Mouse (Mus musculus) lung, embryonic 16.5 days (tissue): ENCODE results near the gene Ezr. TPM values are rescaled to one million over a fixed set of nuclear protein-coding genes. Genes with fewer than 3 reads are reported as not detected.
A peak's percentile ranks its signal among the peaks of the same experiment; 100 is the strongest.

ENCODE experiments used
- ATAC-seq: fragments of 200-750 bp; cut with Nextera tagmentation; 2 replicates; pipeline ENCODE4 v1.8.0; 2017; ENCODE audit warnings: low read depth, mild to moderate bottlenecking, moderate library complexity
- H3K27ac ChIP-seq: fragments of 300-500 bp; sonication (generic); 2 replicates; pipeline ENCODE4 v1.5.1; 2014; ENCODE audit warnings: mild to moderate bottlenecking, control low read depth, low read length
- H3K27me3 ChIP-seq: fragments of 300-500 bp; sonication (generic); 2 replicates; pipeline ENCODE4 v1.6.1; 2014; ENCODE audit warnings: low read depth, low read length, mixed read lengths; ENCODE audit not compliant: control insufficient read depth, insufficient read depth
- H3K36me3 ChIP-seq: fragments of 300-500 bp; sonication (generic); 2 replicates; pipeline ENCODE4 v1.6.1; 2014; ENCODE audit warnings: low read length; ENCODE audit not compliant: control insufficient read depth, insufficient read depth
- H3K4me1 ChIP-seq: fragments of 300-500 bp; sonication (generic); replicated peaks from 2 replicates; pipeline ENCODE4 v1.6.1; 2014; ENCODE audit warnings: low read length, mixed read lengths; ENCODE audit not compliant: control insufficient read depth, insufficient read depth
- H3K4me2 ChIP-seq: fragments of 300-500 bp; sonication (generic); 2 replicates; pipeline ENCODE4 v1.6.1; 2014; ENCODE audit warnings: low read depth, low read length, control low read depth
- H3K4me3 ChIP-seq: fragments of 300-500 bp; sonication (generic); 2 replicates; pipeline ENCODE4 v1.5.1; 2014; ENCODE audit warnings: mild to moderate bottlenecking, low read length, control low read depth
- H3K9ac ChIP-seq: fragments of 300-500 bp; sonication (generic); 2 replicates; pipeline ENCODE4 v1.6.1; 2014; ENCODE audit warnings: low read length, control low read depth
- H3K9me3 ChIP-seq: fragments of 300-500 bp; sonication (generic); 2 replicates; pipeline ENCODE4 v1.6.1; 2016; ENCODE audit warnings: low read length; ENCODE audit not compliant: control insufficient read depth
- WGBS: fragments of 180-500 bp; shearing (Covaris S2); extraction: QIAGEN DNeasy Blood & Tissue Kit; methylation state at CpG from one replicate; pipeline ENCODE4 v1.1.7; 2014; 5-methylcytosine and 5-hydroxymethylcytosine counted together
- polyA plus RNA-seq: library from polyadenylated mRNA; unstranded; fragments of >200 nt; fragmentation: Nextera tagmentation; extraction: Ambion mirVana; gene quantifications from 2 replicates; pipeline ENCODE4 v1.2.1, GENCODE M21; 2015

The Ezr gene
- polyA plus RNA-seq, 1 experiment from 2014 or later: 154 TPM

DNA sequence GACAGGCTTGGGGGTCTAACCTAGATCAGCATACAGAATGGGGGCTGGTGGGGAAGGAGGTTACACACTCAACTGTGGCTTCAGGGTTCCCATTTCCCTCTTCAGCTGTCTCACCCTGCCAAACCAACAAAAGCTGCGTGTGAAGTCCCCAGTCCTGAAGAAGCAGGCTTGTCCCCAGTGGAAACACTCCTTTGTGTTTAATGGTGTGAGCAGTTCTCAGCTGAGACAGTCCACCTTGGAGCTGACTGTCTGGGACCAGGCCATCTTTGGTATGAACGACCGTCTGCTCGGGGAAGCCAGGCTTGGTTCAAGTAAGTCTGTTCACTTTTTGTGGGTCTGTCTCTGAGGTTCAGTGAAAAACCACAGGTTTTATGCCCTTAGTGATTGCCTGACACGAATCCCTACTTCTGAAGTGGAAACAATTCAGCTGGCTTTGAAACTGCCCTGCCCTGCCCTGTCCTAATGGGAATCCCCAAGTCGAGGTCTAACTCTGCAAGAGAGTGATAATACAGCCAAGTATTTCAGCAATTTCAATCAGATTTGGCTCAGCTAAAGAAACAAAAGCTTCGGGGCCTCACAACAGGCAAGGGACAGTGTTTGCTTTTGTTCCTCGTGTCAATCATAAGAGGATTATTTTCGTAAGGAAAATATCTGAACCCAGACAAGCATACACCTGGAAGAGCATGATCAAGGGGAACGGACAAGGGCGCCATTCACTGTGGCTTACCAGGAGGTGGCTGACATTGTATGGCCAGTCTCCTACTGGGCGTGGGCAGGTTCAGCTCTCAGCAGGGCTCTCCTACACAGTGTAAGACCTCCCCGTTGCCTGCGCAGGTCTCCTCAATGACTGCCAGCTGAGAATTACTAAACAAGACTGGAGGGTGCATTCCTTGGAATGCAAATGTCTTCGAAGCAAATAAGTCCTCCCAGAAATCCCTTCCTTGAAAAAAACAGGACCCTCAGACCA lies 46.0 kb downstream of the Ezr start:
- H3K36me3 ChIP-seq: peaks cover 17% of the 10 kb centered on the region
- no peak overlapping the region for H3K4me2 ChIP-seq
- H3K27me3 ChIP-seq: no peaks in the 10 kb centered on the region
- peaks cover 2% of the 10 kb centered on the region; the same call in 1 of the 2 replicates for H3K4me1 ChIP-seq
- peak overlapping the region; percentile 55 for H3K27ac ChIP-seq
- 44% methylated on average over 15 of the region's 15 CpGs for WGBS
- H3K4me3 ChIP-seq: no peak overlapping the region
- no peaks in the 10 kb centered on the region for H3K9me3 ChIP-seq
- H3K9ac ChIP-seq: no peak overlapping the region
- peak; percentile 58 for ATAC-seq

DNA sequence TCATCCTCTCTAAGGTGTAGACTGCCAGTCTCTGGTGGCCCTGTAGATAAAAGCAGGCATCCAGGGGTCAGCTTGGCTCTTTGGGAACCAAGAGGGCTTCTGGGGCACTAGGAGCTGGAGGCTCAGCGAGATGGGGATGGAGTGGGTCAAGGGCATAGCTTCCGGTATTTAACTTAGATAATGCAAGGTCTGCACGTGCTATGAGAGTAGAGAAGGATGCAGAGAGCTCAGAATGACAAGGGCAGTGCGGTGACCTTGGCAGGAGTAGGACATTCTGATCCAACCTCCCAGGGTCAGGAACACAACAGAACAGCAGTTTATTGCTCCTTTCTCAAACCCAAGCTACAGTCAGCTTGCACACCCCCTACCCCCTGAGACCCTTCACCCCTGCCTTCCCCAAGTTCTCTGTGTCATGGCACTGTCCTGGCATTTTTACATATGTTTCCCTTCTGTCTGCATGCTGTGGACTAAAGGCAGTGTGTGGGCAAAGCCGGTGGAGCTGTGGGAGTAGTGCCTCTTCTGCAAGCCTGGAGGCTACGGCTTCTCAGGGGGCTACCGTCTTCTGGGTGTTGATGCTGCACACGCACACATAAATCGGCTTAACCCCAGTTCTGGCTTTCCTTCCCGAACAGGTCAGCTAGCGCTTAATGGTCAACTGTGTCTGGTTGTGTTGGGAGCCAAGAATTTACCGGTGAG lies 47.7 kb downstream of the Ezr start:
- H3K27ac ChIP-seq: no peak overlapping the region
- ATAC-seq: no peak
- H3K4me2 ChIP-seq: no peak overlapping the region
- H3K36me3 ChIP-seq: peaks cover 11% of the 10 kb centered on the region
- H3K27me3 ChIP-seq: no peaks in the 10 kb centered on the region
- H3K9ac ChIP-seq: no peak overlapping the region
- no peak overlapping the region for H3K4me3 ChIP-seq
- 0 out of 2 replicates have a peak, but pooled peaks cover 2% of the 10 kb centered on the region for H3K4me1 ChIP-seq
- no peaks in the 10 kb centered on the region for H3K9me3 ChIP-seq
- 87% methylated on average over 12 of the region's 12 CpGs for WGBS

DNA sequence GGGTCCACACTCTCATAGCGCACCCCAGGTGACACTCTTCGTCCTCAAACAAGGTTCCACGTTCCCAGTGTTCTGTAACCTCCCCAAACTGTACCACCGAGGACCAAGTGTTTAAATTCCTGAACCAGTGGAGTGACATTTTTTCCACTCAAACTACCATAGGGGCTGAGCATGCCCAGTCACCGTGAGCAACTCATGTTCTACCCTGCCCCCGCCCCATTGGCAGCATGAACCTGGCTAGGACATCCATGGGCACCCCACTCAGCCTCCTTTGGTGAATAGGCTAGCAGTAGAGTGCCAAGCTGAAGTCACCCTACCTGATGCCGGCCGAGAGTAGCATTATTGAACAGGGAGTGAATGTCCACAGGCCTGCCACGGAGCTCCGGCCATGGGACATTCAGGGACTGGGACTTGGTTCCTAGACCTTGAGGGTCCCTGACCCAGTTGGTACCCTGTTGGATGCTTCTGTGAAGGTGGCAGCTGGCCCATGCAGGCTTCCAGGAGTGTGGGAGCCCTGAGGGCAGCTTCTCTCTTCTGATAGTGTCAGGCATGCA lies 49.2 kb downstream of the Ezr start:
- WGBS: 72% methylated on average over 10 of the region's 10 CpGs
- no peak overlapping the region for H3K27ac ChIP-seq

DNA sequence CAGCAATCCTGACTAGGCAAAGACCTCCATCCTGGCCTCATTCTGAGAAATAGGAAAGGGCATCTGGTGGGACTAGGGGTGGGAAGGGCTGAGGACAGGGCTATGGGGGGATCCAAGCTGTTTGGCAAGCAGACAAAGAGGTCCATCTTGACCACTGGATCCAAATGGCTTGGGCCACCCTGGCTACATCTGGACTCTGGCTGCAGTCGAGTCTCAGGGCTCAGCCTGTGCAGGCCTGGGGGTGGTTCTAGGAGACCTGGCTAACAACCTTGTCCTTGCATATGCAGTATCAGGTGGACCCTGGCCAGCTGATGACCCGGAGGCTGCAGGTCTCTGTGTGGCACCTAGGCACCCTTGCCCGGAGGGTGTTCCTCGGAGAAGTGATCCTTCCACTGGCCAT lies 49.9 kb downstream of the Ezr start:
- H3K9ac ChIP-seq: no peak overlapping the region
- H3K4me1 ChIP-seq: 0 out of 2 replicates have a peak, but pooled peaks cover 2% of the 10 kb centered on the region
- H3K4me2 ChIP-seq: no peak overlapping the region
- no peak overlapping the region for H3K27ac ChIP-seq
- WGBS: 94% methylated on average over 4 of the region's 4 CpGs
- no peak for ATAC-seq
- H3K9me3 ChIP-seq: no peaks in the 10 kb centered on the region
- no peak overlapping the region for H3K4me3 ChIP-seq
- H3K27me3 ChIP-seq: no peaks in the 10 kb centered on the region
- no peaks in the 10 kb centered on the region for H3K36me3 ChIP-seq

More for the DNA sequence above, 49.2 kb downstream of the Ezr start:
- H3K9me3 ChIP-seq: no peaks in the 10 kb centered on the region
- H3K4me3 ChIP-seq: no peak overlapping the region
- no peak overlapping the region for H3K4me2 ChIP-seq
- H3K9ac ChIP-seq: no peak overlapping the region
- peak; percentile 15; the same call in 1 of the 2 replicates for ATAC-seq
- no peaks in the 10 kb centered on the region for H3K27me3 ChIP-seq
- H3K36me3 ChIP-seq: peaks cover 2% of the 10 kb centered on the region; the same call in 1 of the 2 replicates
- 0 out of 2 replicates have a peak, but pooled peaks cover 2% of the 10 kb centered on the region for H3K4me1 ChIP-seq

DNA sequence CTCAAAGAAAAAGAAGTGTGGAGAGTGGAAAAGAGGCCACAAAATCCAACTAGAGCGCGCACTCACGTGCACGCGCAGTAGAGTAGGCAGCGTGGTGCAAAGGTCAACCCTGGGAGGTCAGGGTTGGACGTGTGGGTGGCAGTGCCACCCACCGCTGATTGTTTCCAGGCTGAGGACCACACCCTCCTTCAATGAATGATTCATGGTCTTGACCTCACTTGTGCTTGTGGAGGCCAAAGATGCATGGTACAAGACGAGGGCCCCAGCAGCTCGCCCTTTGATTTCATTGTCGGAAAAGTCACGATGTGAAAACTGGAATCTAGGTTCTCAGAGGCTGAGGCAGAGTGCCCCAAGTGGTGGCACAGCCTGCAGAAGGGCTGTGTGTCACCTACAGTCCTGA lies 51.0 kb downstream of the Ezr start:
- H3K9me3 ChIP-seq: no peaks in the 10 kb centered on the region
- WGBS: 86% methylated on average over 12 of the region's 12 CpGs
- H3K4me3 ChIP-seq: no peak overlapping the region
- H3K4me1 ChIP-seq: 0 out of 2 replicates have a peak, but pooled peaks cover 2% of the 10 kb centered on the region
- no peak overlapping the region for H3K9ac ChIP-seq
- H3K36me3 ChIP-seq: no peaks in the 10 kb centered on the region
- ATAC-seq: no peak
- no peaks in the 10 kb centered on the region for H3K27me3 ChIP-seq
- no peak overlapping the region for H3K27ac ChIP-seq
- no peak overlapping the region for H3K4me2 ChIP-seq

DNA sequence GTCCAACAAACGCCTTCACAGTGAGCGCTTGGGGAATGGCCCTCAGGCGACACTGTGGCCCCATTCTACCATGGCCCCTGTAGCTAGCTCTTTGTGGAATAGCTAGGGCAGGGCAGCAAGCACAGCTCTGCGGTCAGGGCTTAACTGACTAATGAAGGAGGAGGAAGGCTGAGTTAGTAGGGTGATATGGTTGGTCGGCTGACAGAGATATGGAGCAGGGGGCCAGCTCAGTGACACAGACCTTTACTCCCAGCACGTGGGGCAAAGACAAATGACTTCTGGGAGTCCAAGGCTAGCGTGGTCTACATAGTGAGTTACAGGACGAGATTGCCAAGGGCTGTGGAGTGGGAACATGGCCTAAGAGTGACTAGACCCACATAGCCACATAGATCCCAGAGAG lies 51.5 kb downstream of the Ezr start:
- 0 out of 2 replicates have a peak, but pooled peaks cover 2% of the 10 kb centered on the region for H3K4me1 ChIP-seq
- no peak overlapping the region for H3K4me2 ChIP-seq
- H3K27me3 ChIP-seq: no peaks in the 10 kb centered on the region
- no peaks in the 10 kb centered on the region for H3K9me3 ChIP-seq
- H3K36me3 ChIP-seq: no peaks in the 10 kb centered on the region
- 74% methylated on average over 8 of the region's 8 CpGs for WGBS
- ATAC-seq: no peak
- H3K4me3 ChIP-seq: no peak overlapping the region
- no peak overlapping the region for H3K9ac ChIP-seq
- H3K27ac ChIP-seq: no peak overlapping the region

DNA sequence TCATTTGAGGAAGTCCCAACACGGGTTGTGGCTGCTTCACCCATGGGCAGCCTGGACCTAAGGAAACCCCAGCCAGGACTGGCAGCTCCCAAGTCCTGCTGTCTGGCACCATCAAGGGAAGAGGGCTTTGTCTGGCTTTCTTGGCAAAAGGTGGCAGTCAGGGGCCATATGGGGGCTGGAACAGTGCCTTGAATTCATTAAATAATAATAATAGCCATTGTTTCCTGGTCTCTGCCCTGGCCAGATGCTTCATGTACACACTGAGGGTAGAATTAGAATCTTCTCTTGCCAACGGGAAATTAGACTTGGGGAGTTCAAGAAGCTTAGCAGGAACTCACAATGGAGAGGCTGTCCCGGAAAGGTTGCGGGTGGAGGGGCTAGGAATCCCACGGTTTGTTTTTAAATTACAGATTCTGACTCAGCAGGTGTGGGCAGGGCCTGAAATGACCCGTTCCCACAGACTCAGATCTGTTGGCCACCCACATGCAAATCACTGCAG lies 53.3 kb downstream of the Ezr start:
- 16% methylated on average over 6 of the region's 6 CpGs for WGBS
- ATAC-seq: peak; percentile 80
- no peak overlapping the region for H3K27ac ChIP-seq
- H3K4me1 ChIP-seq: 0 out of 2 replicates have a peak, but pooled peaks cover 2% of the 10 kb centered on the region
- H3K4me2 ChIP-seq: no peak overlapping the region
- H3K9me3 ChIP-seq: no peaks in the 10 kb centered on the region
- H3K4me3 ChIP-seq: no peak overlapping the region
- no peak overlapping the region for H3K9ac ChIP-seq
- H3K36me3 ChIP-seq: no peaks in the 10 kb centered on the region
- H3K27me3 ChIP-seq: no peaks in the 10 kb centered on the region

DNA sequence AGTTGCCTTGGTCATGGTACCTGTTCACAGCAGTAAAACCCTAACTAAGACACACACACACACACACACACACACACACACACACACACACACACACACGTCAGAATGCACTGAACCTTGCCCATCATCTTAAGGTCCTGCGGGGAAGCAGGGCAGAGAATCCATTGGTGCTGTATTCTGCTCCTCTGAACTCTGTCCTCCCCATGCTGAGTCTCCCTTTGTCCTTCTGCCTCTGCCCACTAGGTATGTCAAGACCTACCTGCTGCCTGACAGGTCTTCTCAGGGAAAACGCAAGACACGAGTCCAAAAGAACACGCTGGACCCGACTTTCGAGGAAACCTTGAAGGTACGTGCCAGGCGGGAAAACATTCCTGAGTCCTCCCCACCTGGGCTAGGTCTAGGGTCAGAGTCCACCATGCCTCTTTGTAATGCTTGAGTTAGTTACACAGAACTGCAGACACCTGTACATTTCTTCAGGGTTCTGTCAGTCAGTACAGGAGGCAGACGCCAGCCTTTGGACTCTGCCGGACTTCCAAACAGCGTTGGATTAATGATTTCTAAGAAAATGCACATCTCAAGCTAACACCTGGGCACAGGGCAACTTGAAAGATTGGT lies 54.5 kb downstream of the Ezr start:
- Histone ChIP-seq H3K27ac (no peak overlapping the region), H3K27me3 (no peaks in the 10 kb centered on the region), H3K4me1 (0 out of 2 replicates have a peak, but pooled peaks cover 1% of the 10 kb centered on the region), H3K36me3 (no peaks in the 10 kb centered on the region), H3K4me2 (no peak overlapping the region), H3K4me3 (no peak overlapping the region), H3K9me3 (no peaks in the 10 kb centered on the region), H3K9ac (no peak overlapping the region)
- ATAC-seq: no peak
- WGBS: 84% methylated on average over 12 of the region's 12 CpGs
